Mouse (Mus musculus): ENCODE results near the gene Rhobtb1. TPM values are rescaled to one million over a fixed set of nuclear protein-coding genes. Genes with fewer than 3 reads are reported as not detected.

Rhobtb1 gene
- polyA plus RNA-seq, 1 experiment from 2014 or later, result 26.6 TPM

DNA sequence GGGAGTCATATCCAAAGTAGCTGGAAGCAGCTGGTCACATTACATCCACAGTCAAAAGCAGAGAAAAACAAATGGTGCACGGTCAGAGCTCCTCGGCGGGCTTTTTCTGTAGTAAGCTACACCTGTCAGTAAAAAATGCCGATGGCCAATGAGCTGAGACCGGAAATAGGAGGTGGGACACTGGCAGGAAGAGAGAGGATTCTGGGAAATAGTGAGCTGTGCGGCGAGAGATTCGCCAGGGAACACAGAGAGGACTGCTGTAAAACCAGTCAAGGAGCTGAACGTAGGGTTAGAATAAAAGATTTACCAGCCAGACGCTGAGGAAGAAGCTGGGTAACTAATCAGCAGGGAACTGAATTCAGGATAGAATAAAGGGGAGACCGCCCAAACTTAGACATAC, 167.3 kb downstream of the Rhobtb1 start:
- Histone ChIP-seq H3K27me3 (ENCODE audit: control insufficient read depth, insufficient read depth, low read length) (no peaks in the 10 kb centered on the region), H3K4me2 (replicated peaks; ENCODE audit: low read depth, low read length) (no peak overlapping the region), H3K4me1 (ENCODE audit: control insufficient read depth, insufficient read depth, low read length) (no peaks in the 10 kb centered on the region), H3K27ac (ENCODE audit: low read depth, low read length) (no peak overlapping the region), H3K9me3 (ENCODE audit: control insufficient read depth, low read length) (peaks cover 5% of the 10 kb centered on the region; the same call in 1 of the 2 replicates), H3K36me3 (ENCODE audit: control insufficient read depth, insufficient read depth, low read length) (no peaks in the 10 kb centered on the region), H3K4me3 (ENCODE audit: low read length) (no peak overlapping the region), H3K9ac (ENCODE audit: low read depth, low read length) (no peak overlapping the region)
- ATAC-seq (ENCODE audit: low FRiP score, low TSS enrichment), result no peak
- WGBS, result 85% methylated on average over 11 of the region's 11 CpGs

DNA sequence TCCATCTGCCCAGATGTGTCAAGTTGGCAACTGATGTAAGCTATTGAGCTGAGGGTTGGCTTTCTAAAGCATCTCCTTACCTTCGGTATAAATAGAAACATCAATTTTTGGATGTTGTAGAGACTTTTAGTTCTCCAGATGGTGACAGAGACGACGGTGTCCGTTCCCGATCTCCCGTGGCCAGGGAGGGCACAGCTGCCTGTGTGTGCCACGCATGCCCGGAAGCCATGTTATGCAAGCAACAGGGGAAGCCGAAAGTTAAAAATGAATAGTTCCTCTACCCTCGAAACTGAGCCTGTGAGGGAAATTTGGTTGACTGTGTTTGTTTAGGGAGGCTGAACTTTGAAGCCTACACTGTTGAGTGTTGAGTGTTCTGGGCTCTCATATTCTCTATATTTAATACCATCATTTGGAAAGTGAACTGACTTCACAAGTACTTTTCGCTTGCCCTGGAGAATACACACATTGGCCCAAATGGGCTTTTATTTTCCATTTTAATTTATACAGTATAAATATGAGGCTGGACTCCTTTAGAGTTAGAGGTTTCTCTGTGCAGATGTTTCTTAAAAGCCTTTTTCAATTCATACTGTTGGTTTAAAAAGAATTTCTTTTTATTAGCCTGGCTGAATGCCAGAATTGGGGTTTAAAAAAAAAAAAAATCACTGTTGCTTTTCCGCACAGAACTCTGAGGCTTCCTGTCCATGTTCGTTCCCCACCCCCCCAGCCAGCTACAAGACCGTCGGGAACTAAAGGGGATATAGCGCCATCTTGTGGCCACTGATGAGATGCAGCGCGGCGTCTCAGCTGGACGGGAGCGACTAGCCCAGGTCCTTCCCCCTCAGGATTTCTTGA, 169.7 kb downstream of the Rhobtb1 start:
- ATAC-seq (ENCODE audit: low FRiP score, low TSS enrichment), result peak; percentile 83
- H3K4me3 ChIP-seq (ENCODE audit: low read length), result peak overlapping the region; percentile 24

DNA sequence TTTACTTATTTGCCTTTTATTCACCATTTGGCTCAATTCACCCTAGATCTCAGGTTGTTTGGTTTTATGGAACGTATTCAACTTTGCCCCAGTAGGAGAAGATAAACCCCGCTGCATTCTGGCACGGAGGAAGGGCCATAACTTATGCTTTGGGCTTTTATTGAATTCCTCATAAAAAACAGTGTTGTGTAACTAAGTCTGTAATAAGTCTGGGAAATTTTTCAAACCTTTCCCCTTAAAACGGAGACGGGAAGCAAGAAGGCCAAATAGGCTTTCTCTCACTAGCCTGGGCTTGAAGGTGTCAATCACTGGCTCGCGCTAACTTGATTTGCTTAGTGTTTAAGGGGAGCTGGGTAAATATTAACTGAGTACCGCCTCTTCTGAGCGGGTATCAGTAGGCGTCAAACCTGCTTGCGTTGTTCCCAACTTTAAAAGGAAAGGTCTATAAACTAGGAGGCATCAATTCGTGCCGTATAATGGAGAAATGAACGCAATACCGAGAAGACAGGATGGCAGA, 170.3 kb downstream of the Rhobtb1 start:
- peak overlapping the region; percentile 47 for H3K4me2 ChIP-seq (replicated peaks; ENCODE audit: low read depth, low read length)
- no peak overlapping the region for H3K27ac ChIP-seq (ENCODE audit: low read depth, low read length)
- H3K4me3 ChIP-seq (ENCODE audit: low read length), result peak overlapping the region; percentile 24
- peaks cover 5% of the 10 kb centered on the region; the same call in 1 of the 2 replicates for H3K9me3 ChIP-seq (ENCODE audit: control insufficient read depth, low read length)
- ATAC-seq (ENCODE audit: low FRiP score, low TSS enrichment), result peak; percentile 56; the same call in 1 of the 2 replicates
- H3K36me3 ChIP-seq (ENCODE audit: control insufficient read depth, insufficient read depth, low read length), result no peaks in the 10 kb centered on the region
- H3K4me1 ChIP-seq (ENCODE audit: control insufficient read depth, insufficient read depth, low read length), result no peaks in the 10 kb centered on the region
- WGBS, result 40% methylated on average over 15 of the region's 15 CpGs
- peak overlapping the region; percentile 34; the same call in 1 of the 2 replicates for H3K9ac ChIP-seq (ENCODE audit: low read depth, low read length)
- no peaks in the 10 kb centered on the region for H3K27me3 ChIP-seq (ENCODE audit: control insufficient read depth, insufficient read depth, low read length)

More for the DNA sequence above, 169.7 kb downstream of the Rhobtb1 start:
- H3K36me3 ChIP-seq (ENCODE audit: control insufficient read depth, insufficient read depth, low read length), result no peaks in the 10 kb centered on the region
- no peaks in the 10 kb centered on the region for H3K4me1 ChIP-seq (ENCODE audit: control insufficient read depth, insufficient read depth, low read length)
- 44% methylated on average over 21 of the region's 21 CpGs for WGBS
- H3K27me3 ChIP-seq (ENCODE audit: control insufficient read depth, insufficient read depth, low read length), result no peaks in the 10 kb centered on the region
- peak overlapping the region; percentile 47 for H3K4me2 ChIP-seq (replicated peaks; ENCODE audit: low read depth, low read length)
- H3K9ac ChIP-seq (ENCODE audit: low read depth, low read length), result peak overlapping the region; percentile 34; the same call in 1 of the 2 replicates
- peaks cover 5% of the 10 kb centered on the region; the same call in 1 of the 2 replicates for H3K9me3 ChIP-seq (ENCODE audit: control insufficient read depth, low read length)
- H3K27ac ChIP-seq (ENCODE audit: low read depth, low read length), result no peak overlapping the region

DNA sequence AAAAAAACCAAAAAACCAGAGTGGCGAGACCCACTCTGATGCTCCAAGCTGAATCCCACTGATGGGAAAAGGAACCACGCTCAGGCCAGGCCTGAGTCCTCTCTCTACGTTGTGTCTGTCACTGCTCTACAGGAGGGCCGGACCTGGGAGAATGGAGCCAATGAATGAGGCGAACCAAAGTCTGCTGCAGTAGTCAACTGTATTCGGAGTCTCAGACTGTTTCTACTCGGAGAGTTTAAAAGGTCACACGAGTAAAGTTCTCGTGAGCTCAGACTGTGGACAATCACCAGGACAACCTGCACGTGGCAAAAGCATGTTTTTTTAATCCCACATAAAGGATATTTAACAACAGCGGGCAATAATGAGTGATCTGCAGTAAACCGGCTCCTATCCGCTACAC, 172.8 kb downstream of the Rhobtb1 start:
- H3K4me3 ChIP-seq (ENCODE audit: low read length), result no peak overlapping the region
- H3K27ac ChIP-seq (ENCODE audit: low read depth, low read length), result no peak overlapping the region
- H3K4me2 ChIP-seq (replicated peaks; ENCODE audit: low read depth, low read length), result no peak overlapping the region
- H3K36me3 ChIP-seq (ENCODE audit: control insufficient read depth, insufficient read depth, low read length), result no peaks in the 10 kb centered on the region
- no peaks in the 10 kb centered on the region for H3K4me1 ChIP-seq (ENCODE audit: control insufficient read depth, insufficient read depth, low read length)
- WGBS, result 80% methylated on average over 13 of the region's 13 CpGs
- H3K27me3 ChIP-seq (ENCODE audit: control insufficient read depth, insufficient read depth, low read length), result no peaks in the 10 kb centered on the region
- H3K9ac ChIP-seq (ENCODE audit: low read depth, low read length), result no peak overlapping the region
- ATAC-seq (ENCODE audit: low FRiP score, low TSS enrichment), result no peak
- H3K9me3 ChIP-seq (ENCODE audit: control insufficient read depth, low read length), result no peaks in the 10 kb centered on the region

DNA sequence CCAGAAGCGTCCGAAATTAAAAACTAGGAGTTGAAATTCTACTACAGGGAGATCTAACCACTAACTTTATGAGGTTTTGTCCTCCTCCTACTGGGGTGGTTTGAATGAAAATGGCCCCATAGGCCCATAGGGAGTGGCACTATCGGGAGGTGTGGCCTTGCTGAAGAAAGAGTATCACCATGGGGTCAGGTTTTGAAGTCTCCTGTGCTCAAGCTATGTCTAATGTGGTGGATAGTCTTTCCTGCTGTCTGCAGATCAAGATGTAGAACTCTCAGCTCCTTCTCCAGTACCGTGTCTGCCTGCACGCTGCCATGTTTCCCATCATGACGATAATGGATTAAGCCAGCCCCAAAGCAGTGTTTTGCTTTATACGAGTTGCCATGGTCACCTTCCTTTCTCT, 173.6 kb downstream of the Rhobtb1 start:
- Histone ChIP-seq H3K4me2 (replicated peaks; ENCODE audit: low read depth, low read length) (no peak overlapping the region), H3K36me3 (ENCODE audit: control insufficient read depth, insufficient read depth, low read length) (no peaks in the 10 kb centered on the region), H3K9ac (ENCODE audit: low read depth, low read length) (no peak overlapping the region), H3K4me3 (ENCODE audit: low read length) (no peak overlapping the region), H3K27ac (ENCODE audit: low read depth, low read length) (no peak overlapping the region), H3K9me3 (ENCODE audit: control insufficient read depth, low read length) (no peaks in the 10 kb centered on the region), H3K4me1 (ENCODE audit: control insufficient read depth, insufficient read depth, low read length) (no peaks in the 10 kb centered on the region), H3K27me3 (ENCODE audit: control insufficient read depth, insufficient read depth, low read length) (no peaks in the 10 kb centered on the region)
- ATAC-seq (ENCODE audit: low FRiP score, low TSS enrichment), result no peak
- 91% methylated on average over 7 of the region's 7 CpGs for WGBS

DNA sequence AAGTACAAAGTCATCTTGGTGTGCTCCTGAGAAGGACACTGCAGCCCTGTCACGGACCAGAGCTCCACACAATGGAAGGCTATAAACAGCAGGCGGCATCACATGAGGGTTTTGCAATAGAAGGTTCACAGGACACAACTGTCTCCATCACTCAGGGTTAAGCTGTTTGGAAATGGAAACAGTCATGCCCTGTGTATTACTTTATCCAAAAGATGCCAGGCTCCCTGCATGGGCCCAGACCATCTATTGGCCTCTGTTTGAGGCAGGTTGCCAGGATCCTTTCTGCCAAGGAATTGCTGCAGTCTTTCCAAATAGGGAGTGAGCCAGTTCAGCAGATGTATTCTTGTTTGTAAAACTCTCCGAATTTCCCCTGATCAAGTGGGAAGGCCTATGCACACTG, 175.2 kb downstream of the Rhobtb1 start:
- no peak overlapping the region for H3K27ac ChIP-seq (ENCODE audit: low read depth, low read length)
- H3K9me3 ChIP-seq (ENCODE audit: control insufficient read depth, low read length), result no peaks in the 10 kb centered on the region
- WGBS, result 91% methylated on average over 3 of the region's 3 CpGs
- no peak overlapping the region for H3K4me3 ChIP-seq (ENCODE audit: low read length)
- no peaks in the 10 kb centered on the region for H3K36me3 ChIP-seq (ENCODE audit: control insufficient read depth, insufficient read depth, low read length)
- H3K4me2 ChIP-seq (replicated peaks; ENCODE audit: low read depth, low read length), result no peak overlapping the region
- H3K9ac ChIP-seq (ENCODE audit: low read depth, low read length), result no peak overlapping the region
- H3K4me1 ChIP-seq (ENCODE audit: control insufficient read depth, insufficient read depth, low read length), result no peaks in the 10 kb centered on the region
- no peak for ATAC-seq (ENCODE audit: low FRiP score, low TSS enrichment)
- H3K27me3 ChIP-seq (ENCODE audit: control insufficient read depth, insufficient read depth, low read length), result no peaks in the 10 kb centered on the region

DNA sequence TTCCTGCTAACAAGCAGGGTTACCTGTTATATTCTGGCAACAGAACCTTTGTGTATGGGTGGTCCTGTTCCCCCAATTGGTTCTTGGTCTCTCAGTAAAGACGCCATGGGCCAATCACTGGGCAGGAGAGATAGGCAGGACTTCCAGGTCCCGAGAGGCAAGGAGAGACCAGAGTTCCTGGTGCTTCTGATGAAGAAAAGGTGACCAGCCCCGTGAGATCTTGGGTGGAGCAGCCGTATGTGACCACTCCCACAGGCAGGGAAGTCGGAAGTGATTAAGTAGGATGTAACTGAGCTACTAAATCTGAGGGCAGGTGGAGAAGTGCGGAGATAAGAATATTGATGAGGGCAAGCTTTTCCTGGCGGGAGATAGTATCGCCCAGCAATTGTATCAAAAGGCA, 176.1 kb downstream of the Rhobtb1 start:
- H3K4me2 ChIP-seq (replicated peaks; ENCODE audit: low read depth, low read length), result no peak overlapping the region
- 68% methylated on average over 8 of the region's 8 CpGs for WGBS
- no peak overlapping the region for H3K27ac ChIP-seq (ENCODE audit: low read depth, low read length)
- no peaks in the 10 kb centered on the region for H3K4me1 ChIP-seq (ENCODE audit: control insufficient read depth, insufficient read depth, low read length)
- no peak for ATAC-seq (ENCODE audit: low FRiP score, low TSS enrichment)
- H3K27me3 ChIP-seq (ENCODE audit: control insufficient read depth, insufficient read depth, low read length), result no peaks in the 10 kb centered on the region
- no peaks in the 10 kb centered on the region for H3K36me3 ChIP-seq (ENCODE audit: control insufficient read depth, insufficient read depth, low read length)
- no peak overlapping the region for H3K4me3 ChIP-seq (ENCODE audit: low read length)
- no peak overlapping the region for H3K9ac ChIP-seq (ENCODE audit: low read depth, low read length)
- H3K9me3 ChIP-seq (ENCODE audit: control insufficient read depth, low read length), result no peaks in the 10 kb centered on the region

DNA sequence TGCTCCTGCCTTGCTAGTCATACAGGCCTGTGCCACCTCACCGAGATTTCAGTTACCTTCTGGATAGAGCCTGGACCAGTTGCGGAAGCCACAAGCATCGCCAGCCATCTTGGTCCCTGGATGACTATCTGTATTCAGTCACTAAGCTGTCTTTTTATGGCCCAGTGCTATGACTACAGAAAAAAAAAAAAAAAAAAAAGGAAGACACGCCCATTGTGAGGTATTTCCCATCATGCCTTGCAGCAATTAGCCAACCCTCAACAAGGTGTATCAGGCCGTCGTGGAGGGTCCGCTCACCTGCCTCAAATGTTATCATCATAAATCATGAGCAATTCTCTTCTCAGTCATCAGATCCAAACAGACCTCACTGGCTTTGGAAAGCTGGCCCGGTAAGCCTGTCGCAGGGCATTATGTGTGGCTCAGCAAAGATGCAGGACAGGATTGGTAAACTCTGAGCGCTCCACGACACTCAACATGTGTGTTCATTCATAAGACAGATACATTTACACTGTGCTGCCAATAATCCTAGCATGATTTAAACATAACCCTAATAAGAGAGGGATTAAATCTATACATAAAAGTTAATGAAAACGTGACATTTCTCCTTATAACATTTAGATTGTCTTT, 176.9 kb downstream of the Rhobtb1 start:
- H3K36me3 ChIP-seq (ENCODE audit: control insufficient read depth, insufficient read depth, low read length), result peaks cover 2% of the 10 kb centered on the region; the same call in 1 of the 2 replicates
- H3K4me1 ChIP-seq (ENCODE audit: control insufficient read depth, insufficient read depth, low read length), result no peaks in the 10 kb centered on the region
- H3K4me2 ChIP-seq (replicated peaks; ENCODE audit: low read depth, low read length), result no peak overlapping the region
- no peak for ATAC-seq (ENCODE audit: low FRiP score, low TSS enrichment)
- H3K27ac ChIP-seq (ENCODE audit: low read depth, low read length), result no peak overlapping the region
- no peaks in the 10 kb centered on the region for H3K9me3 ChIP-seq (ENCODE audit: control insufficient read depth, low read length)
- 92% methylated on average over 12 of the region's 12 CpGs for WGBS
- no peaks in the 10 kb centered on the region for H3K27me3 ChIP-seq (ENCODE audit: control insufficient read depth, insufficient read depth, low read length)
- no peak overlapping the region for H3K9ac ChIP-seq (ENCODE audit: low read depth, low read length)
- H3K4me3 ChIP-seq (ENCODE audit: low read length), result no peak overlapping the region

DNA sequence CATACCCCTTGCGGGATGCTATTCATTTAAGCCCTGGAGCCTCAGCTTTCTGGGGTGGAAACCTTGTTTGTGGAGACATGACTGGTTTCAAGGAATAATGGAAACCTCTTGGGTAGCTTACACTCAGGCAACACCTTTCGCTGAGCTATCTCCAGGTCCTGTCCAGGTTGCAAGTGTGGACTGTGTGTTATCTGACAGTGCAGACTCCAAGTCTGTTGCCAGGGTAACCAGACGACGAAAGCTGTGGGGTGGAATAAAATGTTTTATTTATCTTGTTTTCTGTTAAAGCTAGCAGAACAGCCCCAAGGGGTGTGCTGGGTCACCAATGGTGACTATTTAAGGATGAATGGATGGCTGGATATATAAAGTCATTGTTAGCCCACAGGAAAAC, 177.4 kb downstream of the Rhobtb1 start:
- Histone ChIP-seq H3K4me1 (ENCODE audit: control insufficient read depth, insufficient read depth, low read length) (no peaks in the 10 kb centered on the region), H3K4me2 (replicated peaks; ENCODE audit: low read depth, low read length) (no peak overlapping the region), H3K27me3 (ENCODE audit: control insufficient read depth, insufficient read depth, low read length) (no peaks in the 10 kb centered on the region), H3K36me3 (ENCODE audit: control insufficient read depth, insufficient read depth, low read length) (peaks cover 3% of the 10 kb centered on the region; the same call in 1 of the 2 replicates), H3K9me3 (ENCODE audit: control insufficient read depth, low read length) (no peaks in the 10 kb centered on the region), H3K27ac (ENCODE audit: low read depth, low read length) (no peak overlapping the region), H3K9ac (ENCODE audit: low read depth, low read length) (no peak overlapping the region), H3K4me3 (ENCODE audit: low read length) (no peak overlapping the region)
- ATAC-seq (ENCODE audit: low FRiP score, low TSS enrichment), result no peak
- 81% methylated on average over 4 of the region's 4 CpGs for WGBS
